Mouse (Mus musculus): ENCODE data around the gene Gnb2. TPM values are rescaled to one million over a fixed set of nuclear protein-coding genes. Genes with fewer than 3 reads are reported as not detected.
A peak's percentile ranks its signal among the peaks of the same experiment; 100 is the strongest.

The Gnb2 gene
- polyA plus RNA-seq, 1 experiment from 2014 or later: 483 TPM

- ATAC-seq: no peak
- H3K4me1 ChIP-seq: peaks cover 13% of the 10 kb centered on the region
- peak overlapping the region; percentile 21 for H3K4me3 ChIP-seq
- WGBS: 1% methylated on average over 17 of the region's 17 CpGs
- peak overlapping the region; percentile 52 for H3K9ac ChIP-seq
- no peaks in the 10 kb centered on the region for H3K36me3 ChIP-seq (ENCODE audit: poor library complexity, severe bottlenecking)
- no peak overlapping the region for H3K27ac ChIP-seq
- peak overlapping the region; percentile 62 for H3K4me2 ChIP-seq
- no peaks in the 10 kb centered on the region for H3K9me3 ChIP-seq (replicated peaks)
- peaks cover 17% of the 10 kb centered on the region for H3K27me3 ChIP-seq
Measured at GRCm38 (mm10) chr5:137485851-137486155, 47.5 kb downstream of the Gnb2 start.

- H3K27me3 ChIP-seq: peaks cover 17% of the 10 kb centered on the region
- H3K9ac ChIP-seq: peak overlapping the region; percentile 52
- H3K36me3 ChIP-seq (ENCODE audit: poor library complexity, severe bottlenecking): no peaks in the 10 kb centered on the region
- peak overlapping the region; percentile 62 for H3K4me2 ChIP-seq
- 4% methylated on average over 30 of the region's 30 CpGs for WGBS
- no peaks in the 10 kb centered on the region for H3K9me3 ChIP-seq (replicated peaks)
- ATAC-seq: no peak
- no peak overlapping the region for H3K27ac ChIP-seq
- peak overlapping the region; percentile 21 for H3K4me3 ChIP-seq
- H3K4me1 ChIP-seq: peaks cover 13% of the 10 kb centered on the region
Measured at GRCm38 (mm10) chr5:137485071-137485850, 48.0 kb downstream of the Gnb2 start.

GRCm38 (mm10) chr5:137481897-137482296 lies 51.4 kb downstream of the Gnb2 start:
- Histone ChIP-seq H3K4me2 (no peak overlapping the region), H3K4me3 (no peak overlapping the region), H3K27ac (no peak overlapping the region), H3K27me3 (peaks cover 17% of the 10 kb centered on the region), H3K36me3 (ENCODE audit: poor library complexity, severe bottlenecking) (no peaks in the 10 kb centered on the region), H3K9me3 (replicated peaks) (no peaks in the 10 kb centered on the region), H3K9ac (no peak overlapping the region), H3K4me1 (peaks cover 13% of the 10 kb centered on the region)
- ATAC-seq: no peak
- 10% methylated on average over 8 of the region's 8 CpGs for WGBS

- H3K9ac ChIP-seq: no peak overlapping the region
- peaks cover 13% of the 10 kb centered on the region for H3K4me1 ChIP-seq
- H3K4me3 ChIP-seq: no peak overlapping the region
- ATAC-seq: no peak
- no peaks in the 10 kb centered on the region for H3K36me3 ChIP-seq (ENCODE audit: poor library complexity, severe bottlenecking)
- no peaks in the 10 kb centered on the region for H3K9me3 ChIP-seq (replicated peaks)
- H3K27ac ChIP-seq: no peak overlapping the region
- no peak overlapping the region for H3K4me2 ChIP-seq
- H3K27me3 ChIP-seq: peaks cover 17% of the 10 kb centered on the region
Measured at GRCm38 (mm10) chr5:137481138-137481537, 52.2 kb downstream of the Gnb2 start.

Small RNA genes lying within 50 kb of the gene (microRNA-seq; reads per million reads assigned to microRNA genes)
- gene Mir6418: 0.80 reads per million

Other genes starting within 250 kb of the Gnb2 start
- gene Ache, start 246.0 kb downstream of the Gnb2 start, polyA plus RNA-seq (2015; fragmentation: Nextera tagmentation; extraction: Ambion mirVana): 2.7 and 4.1 TPM in 2 replicates
- gene Ufsp1, start 238.9 kb downstream of the Gnb2 start, polyA plus RNA-seq (2015; fragmentation: Nextera tagmentation; extraction: Ambion mirVana): 7.1 and 7.2 TPM in 2 replicates
- 145 and 150 TPM in 2 replicates for gene Srrt, start 225.8 kb downstream of the Gnb2 start, polyA plus RNA-seq (2015; fragmentation: Nextera tagmentation; extraction: Ambion mirVana)
- gene Trip6, start 219.1 kb downstream of the Gnb2 start, polyA plus RNA-seq (2015; fragmentation: Nextera tagmentation; extraction: Ambion mirVana): 30.8 and 35.3 TPM in 2 replicates
- 14.4 and 16.9 TPM in 2 replicates for gene Slc12a9, start 199.9 kb downstream of the Gnb2 start, polyA plus RNA-seq (2015; fragmentation: Nextera tagmentation; extraction: Ambion mirVana)
- 8.6 and 10.1 TPM in 2 replicates for gene Ephb4, start 183.4 kb downstream of the Gnb2 start, polyA plus RNA-seq (2015; fragmentation: Nextera tagmentation; extraction: Ambion mirVana)
- 0.08 and 0.12 TPM in 2 replicates for gene Zan, start 56.4 kb downstream of the Gnb2 start, polyA plus RNA-seq (2015; fragmentation: Nextera tagmentation; extraction: Ambion mirVana)
- 75.6 and 82.9 TPM in 2 replicates for gene Pop7, start 31.0 kb downstream of the Gnb2 start, polyA plus RNA-seq (2015; fragmentation: Nextera tagmentation; extraction: Ambion mirVana)
- 16.1 and 17.5 TPM in 2 replicates for gene Gigyf1, start 15.0 kb downstream of the Gnb2 start, polyA plus RNA-seq (2015; fragmentation: Nextera tagmentation; extraction: Ambion mirVana)
- 0.35 TPM in 1 of 2 replicates, not detected in the other for gene Epo, start 268 bp downstream of the Gnb2 start, polyA plus RNA-seq (2015; fragmentation: Nextera tagmentation; extraction: Ambion mirVana)
- gene Actl6b, start 20.0 kb upstream of the Gnb2 start, polyA plus RNA-seq (2015; fragmentation: Nextera tagmentation; extraction: Ambion mirVana): 144 and 174 TPM in 2 replicates
- 1.2 and 1.5 TPM in 2 replicates for gene Tfr2, start 36.3 kb upstream of the Gnb2 start, polyA plus RNA-seq (2015; fragmentation: Nextera tagmentation; extraction: Ambion mirVana)
- gene Mospd3, start 67.5 kb upstream of the Gnb2 start, polyA plus RNA-seq (2015; fragmentation: Nextera tagmentation; extraction: Ambion mirVana): 31.1 and 31.9 TPM in 2 replicates
- gene Pcolce, start 80.3 kb upstream of the Gnb2 start, polyA plus RNA-seq (2015; fragmentation: Nextera tagmentation; extraction: Ambion mirVana): 6.9 and 7.1 TPM in 2 replicates
- 0.14 and 0.22 TPM in 2 replicates for gene Fbxo24, start 95.5 kb upstream of the Gnb2 start, polyA plus RNA-seq (2015; fragmentation: Nextera tagmentation; extraction: Ambion mirVana)
- 24.5 and 25.0 TPM in 2 replicates for gene Lrch4, start 95.6 kb upstream of the Gnb2 start, polyA plus RNA-seq (2015; fragmentation: Nextera tagmentation; extraction: Ambion mirVana)
- 7.3 and 10.8 TPM in 2 replicates for gene Gm20605, start 95.7 kb upstream of the Gnb2 start, polyA plus RNA-seq (2015; fragmentation: Nextera tagmentation; extraction: Ambion mirVana)
- gene Sap25, start 107.8 kb upstream of the Gnb2 start, polyA plus RNA-seq (2015; fragmentation: Nextera tagmentation; extraction: Ambion mirVana): 7.7 and 8.3 TPM in 2 replicates
- 0.08 TPM in 1 of 2 replicates, not detected in the other for gene Irs3, start 112.2 kb upstream of the Gnb2 start, polyA plus RNA-seq (2015; fragmentation: Nextera tagmentation; extraction: Ambion mirVana)
- 22.8 and 23.4 TPM in 2 replicates for gene Agfg2, start 151.2 kb upstream of the Gnb2 start, polyA plus RNA-seq (2015; fragmentation: Nextera tagmentation; extraction: Ambion mirVana)
- 25.0 and 26.5 TPM in 2 replicates for gene Nyap1, start 208.1 kb upstream of the Gnb2 start, polyA plus RNA-seq (2015; fragmentation: Nextera tagmentation; extraction: Ambion mirVana)
- gene Tsc22d4, start 212.2 kb upstream of the Gnb2 start, polyA plus RNA-seq (2015; fragmentation: Nextera tagmentation; extraction: Ambion mirVana): 64.3 and 71.0 TPM in 2 replicates
- 38.3 and 45.0 TPM in 2 replicates for gene Ppp1r35, start 245.3 kb upstream of the Gnb2 start, polyA plus RNA-seq (2015; fragmentation: Nextera tagmentation; extraction: Ambion mirVana)